Mouse (Mus musculus): ENCODE results near the gene Nrl.

Gene Nrl

GRCm38 (mm10) chr14:55524785-55525184, at the start of gene Nrl:
TSS of gene Nrl (minus strand) at chr14:55524981.
- Histone ChIP-seq H3K36me3 (ENCODE audit: control insufficient read depth, insufficient read depth, low read length, poor library complexity, severe bottlenecking) (no peaks in the 10 kb centered on the region), H3K27me3 (ENCODE audit: control insufficient read depth, insufficient read depth, low read length, poor library complexity, severe bottlenecking) (peaks cover 3% of the 10 kb centered on the region; the same call in 1 of the 2 replicates)
- no peak for DNase-seq (ENCODE audit: low read depth, low spot score)

GRCm38 (mm10) chr14:55571760-55572159, 47.0 kb upstream of the Nrl start:
- Histone ChIP-seq H3K27me3 (ENCODE audit: control insufficient read depth, insufficient read depth, low read length, poor library complexity, severe bottlenecking) (no peaks in the 10 kb centered on the region), H3K36me3 (ENCODE audit: control insufficient read depth, insufficient read depth, low read length, poor library complexity, severe bottlenecking) (peaks cover 8% of the 10 kb centered on the region; the same call in 1 of the 2 replicates)
- no peak for DNase-seq (ENCODE audit: low read depth, low spot score)

GRCm38 (mm10) chr14:55570588-55570987, 45.8 kb upstream of the Nrl start:
- Histone ChIP-seq H3K27me3 (ENCODE audit: control insufficient read depth, insufficient read depth, low read length, poor library complexity, severe bottlenecking) (no peaks in the 10 kb centered on the region), H3K36me3 (ENCODE audit: control insufficient read depth, insufficient read depth, low read length, poor library complexity, severe bottlenecking) (peaks cover 8% of the 10 kb centered on the region; the same call in 1 of the 2 replicates)
- no peak for DNase-seq (ENCODE audit: low read depth, low spot score)

DNA sequence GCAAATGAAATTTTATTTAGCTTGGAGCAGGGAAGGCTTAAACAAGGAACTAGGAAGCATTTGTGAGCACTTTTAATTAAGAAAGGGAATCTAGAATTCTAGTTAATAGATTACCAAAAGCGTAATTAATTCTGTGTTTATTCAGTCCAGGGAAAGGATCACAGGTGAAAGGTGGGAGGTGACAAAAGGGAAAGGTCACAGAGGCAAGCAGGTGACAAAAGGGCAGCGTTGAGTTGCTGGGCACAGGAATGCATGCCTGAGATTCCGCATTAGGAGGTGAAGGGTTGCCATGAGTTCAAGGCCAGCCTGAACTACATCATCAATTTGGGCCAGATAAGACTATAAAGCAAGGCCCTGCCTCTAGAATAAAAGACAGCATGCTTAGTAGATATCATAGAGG, 42.7 kb upstream of the Nrl start:
- DNase-seq (ENCODE audit: low read depth, low spot score), result no peak
- H3K36me3 ChIP-seq (ENCODE audit: control insufficient read depth, insufficient read depth, low read length, poor library complexity, severe bottlenecking), result peaks cover 22% of the 10 kb centered on the region
- no peaks in the 10 kb centered on the region for H3K27me3 ChIP-seq (ENCODE audit: control insufficient read depth, insufficient read depth, low read length, poor library complexity, severe bottlenecking)

GRCm38 (mm10) chr14:55565748-55566147, 41.0 kb upstream of the Nrl start:
- no peak for DNase-seq (ENCODE audit: low read depth, low spot score)

DNA sequence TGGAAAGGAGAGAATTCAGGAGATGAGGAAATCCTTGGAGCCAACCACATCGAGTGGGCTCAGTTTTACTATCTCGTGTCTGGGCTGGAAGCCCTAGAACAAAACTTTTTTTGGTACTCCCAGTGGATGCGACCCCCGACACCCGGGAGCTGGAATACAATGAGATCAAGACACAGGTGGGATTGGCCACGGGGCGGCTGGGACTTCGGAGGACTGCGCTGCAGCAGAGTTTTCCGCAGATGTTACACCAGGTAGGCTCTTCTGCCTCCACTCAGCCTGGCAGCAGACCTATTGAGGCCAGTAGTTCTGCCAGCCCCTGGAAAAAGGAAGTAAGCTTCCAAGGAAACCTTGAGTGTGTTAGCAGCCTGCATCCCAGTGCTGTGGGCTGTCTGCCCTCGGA, 38.5 kb upstream of the Nrl start:
- no peak for DNase-seq (ENCODE audit: low read depth, low spot score)
- no peaks in the 10 kb centered on the region; the same call in 1 of the 2 replicates for H3K27me3 ChIP-seq (ENCODE audit: control insufficient read depth, insufficient read depth, low read length, poor library complexity, severe bottlenecking)

More at GRCm38 (mm10) chr14:55565748-55566147, 41.0 kb upstream of the Nrl start:
- H3K27me3 ChIP-seq (ENCODE audit: control insufficient read depth, insufficient read depth, low read length, poor library complexity, severe bottlenecking), result no peaks in the 10 kb centered on the region
- H3K36me3 ChIP-seq (ENCODE audit: control insufficient read depth, insufficient read depth, low read length, poor library complexity, severe bottlenecking), result peaks cover 21% of the 10 kb centered on the region

GRCm38 (mm10) chr14:55561860-55562259, 37.1 kb upstream of the Nrl start:
- H3K36me3 ChIP-seq (ENCODE audit: control insufficient read depth, insufficient read depth, low read length, poor library complexity, severe bottlenecking), result peaks cover 13% of the 10 kb centered on the region
- no peak for DNase-seq (ENCODE audit: low read depth, low spot score)
- no peaks in the 10 kb centered on the region; the same call in 1 of the 2 replicates for H3K27me3 ChIP-seq (ENCODE audit: control insufficient read depth, insufficient read depth, low read length, poor library complexity, severe bottlenecking)

More for the DNA sequence above, 38.5 kb upstream of the Nrl start:
- H3K36me3 ChIP-seq (ENCODE audit: control insufficient read depth, insufficient read depth, low read length, poor library complexity, severe bottlenecking), result peaks cover 13% of the 10 kb centered on the region

GRCm38 (mm10) chr14:55560202-55561073, 35.7 kb upstream of the Nrl start, which contains the start of gene A730061H03Rik:
TSS of gene A730061H03Rik (minus strand) at chr14:55560406.
- H3K36me3 ChIP-seq (ENCODE audit: control insufficient read depth, insufficient read depth, low read length, poor library complexity, severe bottlenecking), result peaks cover 13% of the 10 kb centered on the region
- DNase-seq (ENCODE audit: low read depth, low spot score), result peak; percentile 99
- no peaks in the 10 kb centered on the region; the same call in 1 of the 2 replicates for H3K27me3 ChIP-seq (ENCODE audit: control insufficient read depth, insufficient read depth, low read length, poor library complexity, severe bottlenecking)

GRCm38 (mm10) chr14:55559799-55560201, 35.0 kb upstream of the Nrl start, which contains the start of gene Dcaf11:
TSS of gene Dcaf11 (plus strand) at chr14:55560006.
- Histone ChIP-seq H3K27me3 (ENCODE audit: control insufficient read depth, insufficient read depth, low read length, poor library complexity, severe bottlenecking) (no peaks in the 10 kb centered on the region; the same call in 1 of the 2 replicates), H3K36me3 (ENCODE audit: control insufficient read depth, insufficient read depth, low read length, poor library complexity, severe bottlenecking) (peaks cover 10% of the 10 kb centered on the region; the same call in 1 of the 2 replicates)
- DNase-seq (ENCODE audit: low read depth, low spot score), result peak; percentile 93

DNA sequence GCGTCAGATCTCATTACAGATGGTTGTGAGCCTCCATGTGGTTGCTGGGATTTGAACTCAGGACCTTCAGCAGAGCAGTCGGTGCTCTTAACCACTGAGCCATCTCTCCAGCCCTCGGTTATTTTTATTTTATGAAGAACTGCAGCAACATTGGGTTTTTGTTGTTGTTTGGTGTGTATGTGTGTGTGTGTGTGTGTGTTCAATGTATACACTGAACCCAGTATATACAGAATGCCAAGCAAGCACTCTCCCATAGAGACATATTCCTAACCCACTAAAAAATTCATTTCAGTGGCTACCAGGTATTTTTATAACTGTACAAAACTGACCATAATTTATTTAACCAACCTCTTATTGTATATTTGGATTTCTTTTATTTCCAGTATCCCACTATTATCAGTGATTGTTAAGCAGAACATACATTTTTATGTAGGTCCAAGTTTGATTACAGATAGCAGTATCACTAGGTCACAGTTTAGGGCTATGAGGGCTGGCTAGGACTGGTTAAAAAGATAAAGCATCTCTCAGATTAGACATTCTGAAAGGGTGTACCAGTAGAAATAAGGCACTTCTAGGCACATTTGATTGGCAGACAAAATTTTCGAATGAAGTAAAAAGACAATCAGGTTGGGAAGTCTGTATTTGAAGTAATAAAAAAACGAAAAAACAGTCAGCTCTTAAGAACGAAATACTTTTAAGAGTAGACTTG, 34.1 kb upstream of the Nrl start:
- Histone ChIP-seq H3K27me3 (ENCODE audit: control insufficient read depth, insufficient read depth, low read length, poor library complexity, severe bottlenecking) (no peaks in the 10 kb centered on the region; the same call in 1 of the 2 replicates), H3K36me3 (ENCODE audit: control insufficient read depth, insufficient read depth, low read length, poor library complexity, severe bottlenecking) (peaks cover 6% of the 10 kb centered on the region; the same call in 1 of the 2 replicates)
- DNase-seq (ENCODE audit: low read depth, low spot score), result no peak

DNA sequence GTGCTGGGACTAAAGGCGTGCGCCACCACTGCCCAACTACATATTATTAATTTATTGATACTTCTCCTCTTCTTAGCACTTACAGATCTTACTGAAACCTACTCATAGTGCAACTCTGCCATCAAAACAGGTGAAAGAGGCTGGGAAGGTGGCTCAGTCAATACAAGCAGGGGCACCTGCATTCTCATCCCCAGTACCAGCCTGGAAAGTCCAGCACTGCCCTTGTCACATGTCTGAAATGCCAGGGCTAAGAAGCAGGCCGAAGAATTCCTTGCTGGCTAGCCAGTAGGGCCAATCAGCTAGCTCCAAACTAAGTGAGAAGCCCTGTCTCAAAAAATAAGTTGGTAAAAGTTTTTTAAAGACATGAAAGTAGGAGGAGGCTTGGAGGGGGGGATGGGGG, 32.8 kb upstream of the Nrl start:
- H3K27me3 ChIP-seq (ENCODE audit: control insufficient read depth, insufficient read depth, low read length, poor library complexity, severe bottlenecking), result no peaks in the 10 kb centered on the region; the same call in 1 of the 2 replicates
- H3K36me3 ChIP-seq (ENCODE audit: control insufficient read depth, insufficient read depth, low read length, poor library complexity, severe bottlenecking), result no peaks in the 10 kb centered on the region
- no peak for DNase-seq (ENCODE audit: low read depth, low spot score)

- no peaks in the 10 kb centered on the region for H3K36me3 ChIP-seq (ENCODE audit: control insufficient read depth, insufficient read depth, low read length, poor library complexity, severe bottlenecking)
- H3K27me3 ChIP-seq (ENCODE audit: control insufficient read depth, insufficient read depth, low read length, poor library complexity, severe bottlenecking), result no peaks in the 10 kb centered on the region; the same call in 1 of the 2 replicates
- peak; percentile 92 for DNase-seq (ENCODE audit: low read depth, low spot score)
These were observed 32.2 kb upstream of the Nrl start for GRCm38 (mm10) chr14:55557003-55557402.

DNA sequence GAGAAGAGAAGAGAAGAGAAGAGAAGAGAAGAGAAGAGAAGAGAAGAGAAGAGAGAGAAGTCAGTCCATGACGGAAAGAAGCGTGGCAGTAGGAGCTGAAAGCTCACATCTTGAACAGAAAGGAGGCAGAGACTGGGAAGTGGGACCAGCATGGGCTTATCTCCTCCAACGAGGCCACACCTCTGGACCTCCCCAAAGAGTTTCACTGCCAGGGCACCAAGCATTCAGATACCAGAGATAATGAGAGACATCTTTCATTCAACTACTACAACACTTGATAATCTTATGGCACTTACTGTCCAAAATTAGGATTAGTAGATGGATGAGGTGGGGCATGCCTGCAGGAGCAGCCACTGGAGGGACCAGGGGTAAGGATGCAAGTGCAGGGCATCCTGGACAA, 31.0 kb upstream of the Nrl start:
- DNase-seq (ENCODE audit: low read depth, low spot score), result no peak
- Histone ChIP-seq H3K27me3 (ENCODE audit: control insufficient read depth, insufficient read depth, low read length, poor library complexity, severe bottlenecking) (no peaks in the 10 kb centered on the region; the same call in 1 of the 2 replicates), H3K36me3 (ENCODE audit: control insufficient read depth, insufficient read depth, low read length, poor library complexity, severe bottlenecking) (no peaks in the 10 kb centered on the region)

DNA sequence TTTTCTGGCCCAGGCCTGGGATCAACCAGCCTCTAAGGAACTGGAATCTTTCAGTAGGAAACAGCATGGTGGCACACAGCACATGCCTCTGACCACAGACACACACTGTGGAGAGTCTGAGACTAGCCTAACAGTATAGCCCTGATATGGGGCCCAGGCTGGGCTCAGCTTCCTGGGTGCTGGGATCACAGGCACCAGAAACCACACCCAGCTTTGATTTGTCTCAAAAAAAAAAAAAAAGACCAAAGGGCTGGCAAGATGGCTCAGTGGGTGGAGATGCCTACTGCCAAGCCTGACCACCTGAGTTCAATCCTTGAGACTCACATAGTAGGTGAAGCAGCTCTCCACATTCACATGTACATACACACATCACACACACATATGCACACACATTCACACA, 29.9 kb upstream of the Nrl start:
- Histone ChIP-seq H3K36me3 (ENCODE audit: control insufficient read depth, insufficient read depth, low read length, poor library complexity, severe bottlenecking) (no peaks in the 10 kb centered on the region), H3K27me3 (ENCODE audit: control insufficient read depth, insufficient read depth, low read length, poor library complexity, severe bottlenecking) (no peaks in the 10 kb centered on the region; the same call in 1 of the 2 replicates)
- no peak for DNase-seq (ENCODE audit: low read depth, low spot score)

- Histone ChIP-seq H3K36me3 (ENCODE audit: control insufficient read depth, insufficient read depth, low read length, poor library complexity, severe bottlenecking) (peaks cover 11% of the 10 kb centered on the region), H3K27me3 (ENCODE audit: control insufficient read depth, insufficient read depth, low read length, poor library complexity, severe bottlenecking) (no peaks in the 10 kb centered on the region)
- DNase-seq (ENCODE audit: low read depth, low spot score), result no peak
These were observed 27.0 kb upstream of the Nrl start for GRCm38 (mm10) chr14:55551794-55552193.
